Mouse (Mus musculus) kidney, postnatal 4 days (tissue): ENCODE measurements around the gene Lrfn1.
"Not testable (repeated sequence)": the region's sequence is repeated elsewhere in the genome, so short reads cannot be mapped to it uniquely, and the experiment has no call there.

Experiments used
- DNase-seq, 2 experiments: peaks; one replicate each; pipeline ENCODE4 v3.0.0; 2021; ENCODE audit warnings: mixed read lengths in 2 of 2

Gene Lrfn1

GRCm38 (mm10) chr7:28447101-28447830, 4.5 kb upstream of the Lrfn1 start:
- peak in 1 of 2 experiments; percentile 41 for DNase-seq

- DNase-seq = no peak
Measured at GRCm38 (mm10) chr7:28447865-28448820, 3.6 kb upstream of the Lrfn1 start.

GRCm38 (mm10) chr7:28452361-28453005, 703 bp downstream of the Lrfn1 start:
- no peak for DNase-seq

GRCm38 (mm10) chr7:28460361-28460760, 8.6 kb downstream of the Lrfn1 start:
- DNase-seq = no peak

- no peak for DNase-seq
Measured at GRCm38 (mm10) chr7:28462769-28463168, 11.0 kb downstream of the Lrfn1 start.

GRCm38 (mm10) chr7:28464416-28465212, 12.8 kb downstream of the Lrfn1 start:
- peak; percentile 81 to 90 for DNase-seq

GRCm38 (mm10) chr7:28466721-28467212, 15.0 kb downstream of the Lrfn1 start:
- DNase-seq = peak; percentile 52 to 64

GRCm38 (mm10) chr7:28467213-28467751, 15.5 kb downstream of the Lrfn1 start:
- peak; percentile 83 to 90 for DNase-seq

GRCm38 (mm10) chr7:28476191-28476590, 24.4 kb downstream of the Lrfn1 start:
- no peak for DNase-seq

GRCm38 (mm10) chr7:28477363-28477762, 25.6 kb downstream of the Lrfn1 start:
- no peak for DNase-seq

GRCm38 (mm10) chr7:28478854-28479253, 27.1 kb downstream of the Lrfn1 start:
- peak; percentile 62 to 67 for DNase-seq

GRCm38 (mm10) chr7:28482854-28483253, 31.1 kb downstream of the Lrfn1 start:
- no peak for DNase-seq

- no peak for DNase-seq
Measured at GRCm38 (mm10) chr7:28484192-28484591, 32.4 kb downstream of the Lrfn1 start.

GRCm38 (mm10) chr7:28488030-28488491, 36.3 kb downstream of the Lrfn1 start:
- peak; percentile 40 to 61 for DNase-seq

- DNase-seq = peak; percentile 76 to 84
Measured at GRCm38 (mm10) chr7:28490410-28490809, 38.6 kb downstream of the Lrfn1 start.

- peak in 1 of 2 experiments; percentile 20 for DNase-seq
Measured at GRCm38 (mm10) chr7:28490903-28491302, 39.1 kb downstream of the Lrfn1 start.

- no peak for DNase-seq
Measured at GRCm38 (mm10) chr7:28492310-28492709, 40.5 kb downstream of the Lrfn1 start.

- DNase-seq = no peak
Measured at GRCm38 (mm10) chr7:28495426-28495825, 43.6 kb downstream of the Lrfn1 start.

- DNase-seq = peak; percentile 77
Measured at GRCm38 (mm10) chr7:28505585-28505984, 53.8 kb downstream of the Lrfn1 start.

GRCm38 (mm10) chr7:28509121-28509520, 57.3 kb downstream of the Lrfn1 start:
- not testable (repeated sequence) for DNase-seq

GRCm38 (mm10) chr7:28510405-28510974, 58.7 kb downstream of the Lrfn1 start, which contains the start of gene Ifnl2:
TSS of gene Ifnl2 (minus strand) at chr7:28510455.
- DNase-seq = not testable (repeated sequence)
